Mouse (Mus musculus) liver, embryonic 16.5 days (tissue): ENCODE measurements around the gene Tbc1d22a. TPM values are rescaled to one million over a fixed set of nuclear protein-coding genes. Genes with fewer than 3 reads are reported as not detected.

Source experiments
- ATAC-seq: fragments of 200-750 bp; cut with Nextera tagmentation; 2 replicates; pipeline ENCODE4 v1.8.0; 2017; ENCODE audit warnings: low read depth, mild to moderate bottlenecking, moderate number of reproducible peaks, moderate library complexity
- H3K27ac ChIP-seq: fragments of 300-500 bp; sonication (generic); 2 replicates; pipeline ENCODE4 v1.5.1; 2014; ENCODE audit warnings: mild to moderate bottlenecking, low read length
- H3K27me3 ChIP-seq: fragments of 300-500 bp; sonication (generic); 2 replicates; pipeline ENCODE4 v1.6.1; 2014; ENCODE audit warnings: low read depth, low read length, mixed read lengths; ENCODE audit not compliant: control insufficient read depth, insufficient read depth
- H3K36me3 ChIP-seq: fragments of 300-500 bp; sonication (generic); 2 replicates; pipeline ENCODE4 v1.6.1; 2014; ENCODE audit warnings: mild to moderate bottlenecking; ENCODE audit not compliant: control insufficient read depth, insufficient read depth
- H3K4me1 ChIP-seq: fragments of 300-500 bp; sonication (generic); 2 replicates; pipeline ENCODE4 v1.6.1; 2014; ENCODE audit warnings: low read depth, low read length, mixed read lengths; ENCODE audit not compliant: control insufficient read depth
- H3K4me2 ChIP-seq: fragments of 300-500 bp; sonication (generic); 2 replicates; pipeline ENCODE4 v1.6.1; 2014; ENCODE audit warnings: low read depth, low read length, mixed read lengths
- H3K4me3 ChIP-seq: fragments of 300-500 bp; sonication (generic); 2 replicates; pipeline ENCODE4 v1.5.1; 2014; ENCODE audit warnings: low read depth, mild to moderate bottlenecking, low read length
- H3K9ac ChIP-seq: fragments of 300-500 bp; sonication (generic); 2 replicates; pipeline ENCODE4 v1.6.1; 2014; ENCODE audit warnings: low read depth, low read length
- H3K9me3 ChIP-seq: fragments of 300-500 bp; sonication (generic); replicated peaks from 2 replicates; pipeline ENCODE4 v1.6.1; 2016; ENCODE audit warnings: low read length; ENCODE audit not compliant: control insufficient read depth
- WGBS: fragments of 180-500 bp; shearing (Covaris S2); extraction: QIAGEN DNeasy Blood & Tissue Kit; methylation state at CpG from one replicate; pipeline ENCODE4 v1.1.7; 2014; ENCODE audit not compliant: insufficient replicate concordance; 5-methylcytosine and 5-hydroxymethylcytosine counted together
- polyA plus RNA-seq: library from polyadenylated mRNA; unstranded; fragments of >200 nt; fragmentation: Nextera tagmentation; extraction: Ambion mirVana; gene quantifications from 2 replicates; pipeline ENCODE4 v1.2.1, GENCODE M21; 2015

The Tbc1d22a gene
- polyA plus RNA-seq, 1 experiment from 2014 or later, result 8.1 TPM

GRCm38 (mm10) chr15:86234517-86235441 is 20.5 kb downstream of the Tbc1d22a start:
- H3K36me3 ChIP-seq, result peaks cover 2% of the 10 kb centered on the region; the same call in 1 of the 2 replicates
- no peaks in the 10 kb centered on the region for H3K27me3 ChIP-seq
- H3K4me1 ChIP-seq, result 0 out of 2 replicates have a peak, but pooled peaks cover under 1% of the 10 kb centered on the region
- H3K4me3 ChIP-seq, result no peak overlapping the region
- H3K4me2 ChIP-seq, result no peak overlapping the region
- no peak overlapping the region for H3K9ac ChIP-seq
- no peak overlapping the region for H3K27ac ChIP-seq
- no peak for ATAC-seq
- 54% methylated on average over 22 of the region's 22 CpGs for WGBS
- H3K9me3 ChIP-seq, result no peaks in the 10 kb centered on the region

- H3K4me1 ChIP-seq, result no peaks in the 10 kb centered on the region
- no peak overlapping the region for H3K4me2 ChIP-seq
- no peak overlapping the region for H3K9ac ChIP-seq
- H3K36me3 ChIP-seq, result peaks cover 2% of the 10 kb centered on the region; the same call in 1 of the 2 replicates
- H3K27me3 ChIP-seq, result no peaks in the 10 kb centered on the region
- no peaks in the 10 kb centered on the region for H3K9me3 ChIP-seq
- 24% methylated on average over 4 of the region's 4 CpGs for WGBS
- H3K4me3 ChIP-seq, result no peak overlapping the region
- ATAC-seq, result no peak
- H3K27ac ChIP-seq, result no peak overlapping the region
Measured at GRCm38 (mm10) chr15:86236252-86236651, 22.0 kb downstream of the Tbc1d22a start.

DNA sequence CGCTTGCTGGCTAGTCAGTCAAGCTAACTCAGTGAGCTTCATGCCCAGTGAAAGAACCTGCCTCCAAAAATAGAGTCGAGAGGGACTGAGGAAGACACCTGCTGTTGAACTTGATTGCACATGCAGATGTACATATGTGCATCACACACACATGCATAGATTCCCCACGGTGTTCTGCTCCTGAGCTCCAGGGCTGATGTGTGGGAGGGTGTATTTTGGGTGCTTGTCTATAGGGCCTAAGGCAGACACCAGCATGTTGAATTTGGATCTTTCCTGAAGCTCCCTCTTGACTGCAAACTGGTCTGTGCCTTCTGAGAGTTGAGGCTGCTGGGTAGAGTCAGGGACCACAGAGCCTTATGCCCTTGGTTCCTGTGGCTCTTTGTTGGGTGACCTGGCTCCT is 23.8 kb downstream of the Tbc1d22a start:
- H3K4me1 ChIP-seq, result no peaks in the 10 kb centered on the region
- no peak for ATAC-seq
- H3K27ac ChIP-seq, result no peak overlapping the region
- H3K9me3 ChIP-seq, result no peaks in the 10 kb centered on the region
- no peaks in the 10 kb centered on the region for H3K27me3 ChIP-seq
- no peak overlapping the region for H3K9ac ChIP-seq
- no peak overlapping the region for H3K4me2 ChIP-seq
- 75% methylated on average over 3 of the region's 3 CpGs for WGBS
- H3K4me3 ChIP-seq, result no peak overlapping the region
- H3K36me3 ChIP-seq, result peaks cover 2% of the 10 kb centered on the region; the same call in 1 of the 2 replicates

- no peak overlapping the region for H3K4me3 ChIP-seq
- H3K27ac ChIP-seq, result no peak overlapping the region
- no peak overlapping the region for H3K9ac ChIP-seq
- no peaks in the 10 kb centered on the region for H3K9me3 ChIP-seq
- H3K27me3 ChIP-seq, result no peaks in the 10 kb centered on the region
- H3K4me1 ChIP-seq, result no peaks in the 10 kb centered on the region
- H3K4me2 ChIP-seq, result no peak overlapping the region
- 69% methylated on average over 6 of the region's 6 CpGs for WGBS
- ATAC-seq, result no peak
- peaks cover 2% of the 10 kb centered on the region; the same call in 1 of the 2 replicates for H3K36me3 ChIP-seq
Measured at GRCm38 (mm10) chr15:86239068-86239467, 24.8 kb downstream of the Tbc1d22a start.

DNA sequence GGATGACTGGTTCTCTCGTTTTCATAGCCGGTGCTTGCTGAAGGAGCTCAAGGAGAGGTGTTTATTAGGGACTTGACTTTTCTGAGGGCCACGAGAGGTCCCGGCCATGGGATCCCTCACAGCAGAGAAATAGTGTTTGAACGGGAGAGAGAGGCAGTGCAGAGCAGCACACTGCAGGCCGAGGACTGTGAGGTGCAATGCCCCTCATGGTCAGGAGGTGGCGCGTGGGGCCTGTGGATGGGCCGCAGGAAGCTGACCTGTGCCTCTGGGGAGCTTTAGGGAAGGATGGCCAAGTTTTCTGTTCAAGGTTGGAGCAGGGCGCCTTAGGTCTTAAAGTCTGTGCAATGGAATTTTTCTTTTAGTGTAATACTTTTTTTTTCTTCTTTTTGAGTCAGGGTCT is 25.5 kb downstream of the Tbc1d22a start:
- ATAC-seq, result no peak
- 33% methylated on average over 10 of the region's 10 CpGs for WGBS

DNA sequence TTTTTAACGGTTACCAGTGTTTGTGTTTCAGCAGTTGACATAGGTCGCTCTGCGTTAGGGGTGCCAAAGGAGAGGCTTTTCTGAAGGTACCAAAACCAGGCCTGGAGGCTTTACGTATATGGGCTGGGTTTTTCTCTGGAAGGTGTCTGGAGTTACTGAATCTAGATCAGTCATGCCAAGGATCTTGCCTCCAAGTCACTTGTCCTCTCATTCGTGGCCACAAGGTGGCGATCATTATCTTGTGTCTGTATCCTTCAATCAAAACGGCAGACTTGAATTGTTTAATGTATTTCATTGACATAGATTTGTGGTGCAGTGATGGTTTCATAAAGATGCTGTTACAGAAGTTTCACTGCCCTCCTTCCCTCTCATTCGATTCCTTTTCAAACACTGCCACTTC is 29.4 kb downstream of the Tbc1d22a start:
- no peak overlapping the region for H3K4me3 ChIP-seq
- no peaks in the 10 kb centered on the region for H3K4me1 ChIP-seq
- no peak for ATAC-seq
- no peaks in the 10 kb centered on the region for H3K27me3 ChIP-seq
- WGBS, result 49% methylated on average over 8 of the region's 8 CpGs
- H3K36me3 ChIP-seq, result peaks cover 2% of the 10 kb centered on the region; the same call in 1 of the 2 replicates
- no peak overlapping the region for H3K9ac ChIP-seq
- no peak overlapping the region for H3K27ac ChIP-seq
- H3K4me2 ChIP-seq, result no peak overlapping the region
- H3K9me3 ChIP-seq, result no peaks in the 10 kb centered on the region

More for the DNA sequence above, 25.5 kb downstream of the Tbc1d22a start:
- no peaks in the 10 kb centered on the region for H3K27me3 ChIP-seq
- H3K4me2 ChIP-seq, result no peak overlapping the region
- no peak overlapping the region for H3K9ac ChIP-seq
- no peaks in the 10 kb centered on the region for H3K9me3 ChIP-seq
- no peak overlapping the region for H3K27ac ChIP-seq
- peaks cover 2% of the 10 kb centered on the region; the same call in 1 of the 2 replicates for H3K36me3 ChIP-seq
- H3K4me1 ChIP-seq, result no peaks in the 10 kb centered on the region
- no peak overlapping the region for H3K4me3 ChIP-seq

GRCm38 (mm10) chr15:86244380-86244779 is 30.1 kb downstream of the Tbc1d22a start:
- WGBS, result 75% methylated on average over 2 of the region's 2 CpGs
- Histone ChIP-seq H3K4me2 (no peak overlapping the region), H3K27ac (no peak overlapping the region), H3K9me3 (no peaks in the 10 kb centered on the region), H3K36me3 (no peaks in the 10 kb centered on the region), H3K4me3 (no peak overlapping the region), H3K9ac (no peak overlapping the region), H3K27me3 (no peaks in the 10 kb centered on the region), H3K4me1 (no peaks in the 10 kb centered on the region)
- no peak for ATAC-seq

DNA sequence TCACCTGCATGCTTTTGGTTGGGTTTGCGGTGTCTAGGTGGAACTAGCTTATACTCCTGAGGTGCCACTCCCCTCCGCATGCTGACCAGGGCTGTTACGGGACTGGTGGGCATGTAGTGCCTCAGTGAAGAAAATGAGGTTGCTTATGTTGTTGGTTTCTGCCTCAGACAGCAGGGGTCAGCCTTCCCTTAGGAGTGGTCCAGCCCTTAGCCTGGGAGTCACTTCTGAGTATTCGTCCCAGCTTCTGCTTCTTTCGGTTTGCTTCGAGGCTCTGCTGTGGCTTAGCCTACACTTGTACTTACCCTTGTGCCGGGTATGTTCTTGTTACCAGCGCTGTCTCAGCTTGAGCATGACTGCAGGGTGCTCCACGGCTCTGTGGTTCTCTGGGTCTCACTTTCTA is 36.0 kb downstream of the Tbc1d22a start:
- Histone ChIP-seq H3K27me3 (no peaks in the 10 kb centered on the region), H3K4me3 (no peak overlapping the region), H3K4me1 (no peaks in the 10 kb centered on the region), H3K9me3 (no peaks in the 10 kb centered on the region), H3K4me2 (no peak overlapping the region), H3K36me3 (no peaks in the 10 kb centered on the region), H3K27ac (no peak overlapping the region), H3K9ac (no peak overlapping the region)
- no peak for ATAC-seq
- 57% methylated on average over 9 of the region's 9 CpGs for WGBS

DNA sequence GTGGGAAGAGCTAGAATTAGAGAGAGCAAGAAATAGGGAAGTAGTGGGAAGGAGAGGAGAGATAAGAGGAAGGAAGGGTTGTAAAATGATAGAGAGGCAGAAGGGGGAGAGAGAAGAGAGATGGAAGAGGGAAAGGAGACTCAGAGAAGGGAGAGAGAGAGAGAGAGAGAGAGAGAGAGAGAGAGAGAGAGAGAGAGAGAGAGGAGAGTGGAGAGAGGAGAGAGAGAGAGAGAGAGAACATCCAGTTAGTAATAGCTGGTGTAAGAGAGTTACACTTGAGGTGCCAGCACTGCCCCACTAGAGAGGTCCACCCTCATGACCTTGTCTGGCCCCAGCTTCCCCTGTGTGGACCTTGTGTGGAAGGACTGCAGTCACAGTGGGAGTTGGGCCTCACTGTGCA is 37.9 kb downstream of the Tbc1d22a start:
- Histone ChIP-seq H3K27ac (no peak overlapping the region), H3K9me3 (no peaks in the 10 kb centered on the region), H3K4me3 (no peak overlapping the region), H3K27me3 (no peaks in the 10 kb centered on the region), H3K36me3 (no peaks in the 10 kb centered on the region), H3K9ac (no peak overlapping the region), H3K4me2 (no peak overlapping the region), H3K4me1 (no peaks in the 10 kb centered on the region)
- no peak for ATAC-seq
